Mouse (Mus musculus): ENCODE measurements around the gene Fto. TPM values are rescaled to one million over a fixed set of nuclear protein-coding genes. Genes with fewer than 3 reads are reported as not detected.

The Fto gene
- polyA plus RNA-seq, 1 experiment from 2014 or later, result 176 TPM

GRCm38 (mm10) chr8:91410007-91410406 is 96.7 kb downstream of the Fto start:
- no peak overlapping the region for H3K27ac ChIP-seq
- 82% methylated on average over 12 of the region's 12 CpGs for WGBS
- no peak for ATAC-seq (replicated peaks)

DNA sequence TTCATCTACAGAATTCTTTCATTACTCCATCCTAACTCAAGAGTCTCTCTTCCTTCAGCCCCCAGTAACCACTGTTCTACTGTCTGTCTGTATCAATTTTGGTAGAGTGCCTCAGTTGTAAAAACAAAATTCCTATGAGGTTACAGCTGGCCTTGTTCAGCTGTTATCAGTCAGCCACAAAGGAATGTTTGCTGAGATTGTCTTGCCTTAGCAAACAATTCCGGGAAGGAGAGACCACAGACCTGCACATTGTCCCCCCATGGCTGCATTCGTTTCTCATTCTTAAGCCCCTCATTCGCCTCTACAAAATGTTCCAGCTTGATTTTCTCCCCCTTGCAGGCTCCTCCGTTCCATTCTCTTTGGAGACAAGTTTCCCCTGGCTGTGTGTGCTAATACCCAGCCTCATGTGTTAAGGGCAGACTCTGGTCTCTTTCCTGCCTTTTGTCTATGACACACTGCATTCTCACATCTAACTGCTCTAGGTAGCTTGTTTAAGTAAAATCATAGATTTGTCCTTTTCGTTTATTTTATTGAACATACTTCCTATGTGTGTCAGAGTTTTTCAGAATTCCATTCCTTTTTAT is 111.3 kb downstream of the Fto start:
- WGBS, result 88% methylated on average over 5 of the region's 5 CpGs
- no peaks in the 10 kb centered on the region for H3K27me3 ChIP-seq (replicated peaks)
- H3K4me1 ChIP-seq, result no peaks in the 10 kb centered on the region
- no peak overlapping the region for H3K27ac ChIP-seq
- H3K4me3 ChIP-seq, result no peak overlapping the region
- no peak for ATAC-seq (replicated peaks)
- no peaks in the 10 kb centered on the region for H3K36me3 ChIP-seq (replicated peaks)
- H3K9ac ChIP-seq, result no peak overlapping the region
- H3K9me3 ChIP-seq, result no peaks in the 10 kb centered on the region
- H3K4me2 ChIP-seq, result no peak overlapping the region

More at GRCm38 (mm10) chr8:91410007-91410406, 96.7 kb downstream of the Fto start:
- no peaks in the 10 kb centered on the region for H3K36me3 ChIP-seq (replicated peaks)
- peaks cover 8% of the 10 kb centered on the region for H3K4me1 ChIP-seq
- no peak overlapping the region for H3K4me2 ChIP-seq
- H3K9me3 ChIP-seq, result no peaks in the 10 kb centered on the region
- no peak overlapping the region for H3K9ac ChIP-seq
- H3K4me3 ChIP-seq, result no peak overlapping the region
- H3K27me3 ChIP-seq (replicated peaks), result no peaks in the 10 kb centered on the region

- Histone ChIP-seq H3K9me3 (no peaks in the 10 kb centered on the region), H3K9ac (no peak overlapping the region), H3K4me1 (no peaks in the 10 kb centered on the region), H3K4me3 (no peak overlapping the region), H3K27me3 (replicated peaks) (no peaks in the 10 kb centered on the region), H3K36me3 (replicated peaks) (no peaks in the 10 kb centered on the region), H3K4me2 (no peak overlapping the region), H3K27ac (no peak overlapping the region)
- 82% methylated on average over 10 of the region's 10 CpGs for WGBS
- ATAC-seq (replicated peaks), result no peak
Measured at GRCm38 (mm10) chr8:91425251-91425866, 112.0 kb downstream of the Fto start.

- WGBS, result 77% methylated on average over 1 of the region's 1 CpGs
Measured at GRCm38 (mm10) chr8:91426496-91426895, 113.2 kb downstream of the Fto start.

DNA sequence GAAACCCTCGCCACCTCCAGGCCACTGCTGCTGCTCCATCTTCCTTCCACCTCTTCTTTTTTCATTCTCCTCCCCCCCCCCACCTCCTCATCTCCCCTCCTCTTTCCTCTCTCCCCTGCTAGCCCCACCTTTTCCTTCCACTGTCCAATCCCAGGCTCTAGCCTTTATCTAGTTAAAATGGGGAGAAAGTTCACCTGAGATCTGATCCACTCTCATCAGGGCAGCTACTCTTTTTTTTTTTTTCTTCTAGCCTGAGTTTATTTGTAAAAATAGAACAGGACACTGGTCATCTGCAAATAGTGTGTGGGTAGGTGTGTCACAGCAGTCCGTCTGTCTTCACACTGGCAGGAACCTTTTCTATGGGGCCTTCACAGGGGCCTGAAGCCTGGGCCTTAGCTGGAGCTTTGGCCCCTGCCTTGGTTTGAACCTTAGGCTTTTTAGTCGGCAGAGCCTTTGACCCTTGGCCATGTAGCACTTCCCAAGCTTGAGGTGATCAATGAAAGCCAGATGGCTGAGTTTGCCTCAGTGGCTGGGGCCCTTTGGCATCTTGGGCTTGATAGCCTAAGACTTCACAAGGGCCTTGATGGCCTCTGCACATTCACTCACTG is 117.1 kb downstream of the Fto start:
- Histone ChIP-seq H3K27ac (no peak overlapping the region), H3K4me1 (no peaks in the 10 kb centered on the region), H3K9me3 (no peaks in the 10 kb centered on the region), H3K4me3 (no peak overlapping the region), H3K27me3 (replicated peaks) (no peaks in the 10 kb centered on the region), H3K36me3 (replicated peaks) (no peaks in the 10 kb centered on the region), H3K9ac (no peak overlapping the region), H3K4me2 (no peak overlapping the region)
- ATAC-seq (replicated peaks), result no peak
- WGBS, result 95% methylated on average over 3 of the region's 3 CpGs

More at GRCm38 (mm10) chr8:91426496-91426895, 113.2 kb downstream of the Fto start:
- no peak overlapping the region for H3K9ac ChIP-seq
- no peaks in the 10 kb centered on the region for H3K27me3 ChIP-seq (replicated peaks)
- no peaks in the 10 kb centered on the region for H3K9me3 ChIP-seq
- no peak overlapping the region for H3K4me2 ChIP-seq
- ATAC-seq (replicated peaks), result no peak
- no peak overlapping the region for H3K27ac ChIP-seq
- no peaks in the 10 kb centered on the region for H3K36me3 ChIP-seq (replicated peaks)
- H3K4me1 ChIP-seq, result no peaks in the 10 kb centered on the region
- no peak overlapping the region for H3K4me3 ChIP-seq

- Histone ChIP-seq H3K9me3 (no peaks in the 10 kb centered on the region), H3K4me3 (no peak overlapping the region), H3K9ac (no peak overlapping the region), H3K27ac (no peak overlapping the region), H3K4me2 (no peak overlapping the region), H3K4me1 (no peaks in the 10 kb centered on the region), H3K36me3 (replicated peaks) (no peaks in the 10 kb centered on the region), H3K27me3 (replicated peaks) (no peaks in the 10 kb centered on the region)
- ATAC-seq (replicated peaks), result no peak
- WGBS, result 98% methylated on average over 15 of the region's 15 CpGs
Measured at GRCm38 (mm10) chr8:91436036-91436435, 122.7 kb downstream of the Fto start.

- Histone ChIP-seq H3K9ac (no peak overlapping the region), H3K9me3 (no peaks in the 10 kb centered on the region), H3K36me3 (replicated peaks) (no peaks in the 10 kb centered on the region), H3K27me3 (replicated peaks) (no peaks in the 10 kb centered on the region), H3K4me1 (no peaks in the 10 kb centered on the region), H3K4me2 (no peak overlapping the region), H3K4me3 (no peak overlapping the region), H3K27ac (no peak overlapping the region)
- WGBS, result 80% methylated on average over 4 of the region's 4 CpGs
- no peak for ATAC-seq (replicated peaks)
Measured at GRCm38 (mm10) chr8:91443911-91444310, 130.6 kb downstream of the Fto start.

DNA sequence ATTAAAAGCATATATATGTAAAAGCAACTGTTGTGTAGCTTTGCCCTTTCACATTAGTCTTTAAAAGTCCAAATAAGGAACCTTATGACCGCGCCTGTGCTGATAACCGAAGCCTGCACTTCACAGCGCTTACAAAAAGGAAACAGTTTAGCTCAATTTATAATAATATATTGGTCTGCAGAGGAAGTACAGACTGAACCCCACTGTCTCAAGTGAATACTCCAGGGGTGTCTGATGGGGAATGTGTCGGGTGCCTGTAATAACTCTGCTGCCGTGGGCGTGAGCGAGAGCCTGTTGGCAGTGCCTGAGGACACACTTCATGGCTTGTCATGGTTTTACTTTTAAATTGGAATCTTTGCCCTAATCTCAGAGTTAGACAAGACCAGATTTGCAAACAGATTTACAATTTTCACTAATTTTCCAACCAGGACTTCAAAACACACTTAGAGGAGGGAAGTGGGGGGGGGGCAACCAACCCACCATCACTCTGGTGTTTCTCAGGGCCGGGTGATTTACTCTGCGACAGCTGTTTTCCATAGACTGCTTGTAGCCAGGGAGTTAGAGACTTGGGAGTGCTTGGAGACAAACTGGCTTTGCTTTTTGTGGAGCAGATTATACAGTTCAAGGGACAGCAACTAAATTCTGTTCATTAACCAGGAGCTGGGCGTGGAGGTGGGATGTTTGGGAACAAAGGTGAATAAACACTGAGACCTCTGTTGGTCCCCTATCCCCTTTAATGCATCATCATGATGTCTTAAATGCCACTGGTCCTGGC is 131.5 kb downstream of the Fto start:
- WGBS, result 73% methylated on average over 11 of the region's 11 CpGs
- H3K27me3 ChIP-seq (replicated peaks), result no peaks in the 10 kb centered on the region
- no peak for ATAC-seq (replicated peaks)
- no peak overlapping the region for H3K4me3 ChIP-seq
- H3K9ac ChIP-seq, result no peak overlapping the region
- no peaks in the 10 kb centered on the region for H3K9me3 ChIP-seq
- no peaks in the 10 kb centered on the region for H3K36me3 ChIP-seq (replicated peaks)
- H3K4me1 ChIP-seq, result no peaks in the 10 kb centered on the region
- no peak overlapping the region for H3K4me2 ChIP-seq
- H3K27ac ChIP-seq, result no peak overlapping the region

DNA sequence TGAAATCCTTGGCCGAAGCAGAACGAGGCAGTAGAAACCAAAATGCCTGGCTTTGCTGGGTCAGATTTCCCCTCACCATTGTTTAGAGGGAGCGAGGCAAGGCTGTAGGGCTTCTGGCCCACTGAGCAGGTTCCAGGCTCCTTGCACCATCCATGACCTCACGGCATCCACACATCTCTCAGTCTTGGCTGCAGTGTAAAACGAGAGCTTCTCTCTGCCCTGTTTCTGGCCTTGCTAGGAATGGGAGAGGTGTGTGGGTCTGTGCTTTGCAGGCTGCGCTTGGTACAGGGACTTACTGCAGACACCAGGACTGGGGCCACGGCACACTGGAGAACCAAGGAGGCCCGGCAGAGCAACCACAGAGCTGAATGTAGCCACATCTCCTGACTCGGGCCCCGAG is 132.2 kb downstream of the Fto start:
- no peak overlapping the region for H3K4me2 ChIP-seq
- 81% methylated on average over 10 of the region's 10 CpGs for WGBS

DNA sequence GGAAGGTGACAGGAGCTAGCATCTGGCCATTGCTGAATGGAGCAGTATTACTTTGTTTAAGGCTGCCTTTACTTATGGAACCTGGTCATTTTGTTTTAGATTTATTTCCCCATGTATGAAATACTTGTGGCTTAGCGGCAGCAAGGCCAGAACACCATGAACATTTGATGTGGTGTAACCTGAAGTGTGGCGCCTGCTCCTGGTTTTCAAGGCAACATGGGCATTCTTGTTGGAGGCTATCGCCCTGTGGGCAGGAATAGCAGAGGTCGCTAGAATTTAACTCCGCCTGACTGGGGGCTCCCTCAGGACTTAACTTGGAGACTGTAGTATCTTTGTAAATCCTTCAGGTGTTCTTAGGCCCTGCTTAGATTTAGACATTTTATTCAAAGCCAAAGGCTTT is 132.7 kb downstream of the Fto start:
- Histone ChIP-seq H3K9ac (no peak overlapping the region), H3K27me3 (replicated peaks) (no peaks in the 10 kb centered on the region), H3K27ac (no peak overlapping the region), H3K4me1 (no peaks in the 10 kb centered on the region), H3K9me3 (no peaks in the 10 kb centered on the region), H3K36me3 (replicated peaks) (no peaks in the 10 kb centered on the region), H3K4me3 (no peak overlapping the region), H3K4me2 (no peak overlapping the region)
- WGBS, result 91% methylated on average over 5 of the region's 5 CpGs
- ATAC-seq (replicated peaks), result no peak

More for the DNA sequence above, 132.2 kb downstream of the Fto start:
- H3K9me3 ChIP-seq, result no peaks in the 10 kb centered on the region
- no peak overlapping the region for H3K4me3 ChIP-seq
- H3K4me1 ChIP-seq, result no peaks in the 10 kb centered on the region
- no peak for ATAC-seq (replicated peaks)
- H3K27ac ChIP-seq, result no peak overlapping the region
- H3K9ac ChIP-seq, result no peak overlapping the region
- no peaks in the 10 kb centered on the region for H3K36me3 ChIP-seq (replicated peaks)
- H3K27me3 ChIP-seq (replicated peaks), result no peaks in the 10 kb centered on the region

GRCm38 (mm10) chr8:91448667-91449329 is 135.5 kb downstream of the Fto start:
- H3K9me3 ChIP-seq, result no peaks in the 10 kb centered on the region
- no peak overlapping the region for H3K4me2 ChIP-seq
- no peaks in the 10 kb centered on the region for H3K4me1 ChIP-seq
- WGBS, result 87% methylated on average over 7 of the region's 7 CpGs
- H3K27me3 ChIP-seq (replicated peaks), result no peaks in the 10 kb centered on the region
- H3K9ac ChIP-seq, result no peak overlapping the region
- H3K27ac ChIP-seq, result no peak overlapping the region
- no peaks in the 10 kb centered on the region for H3K36me3 ChIP-seq (replicated peaks)
- no peak for ATAC-seq (replicated peaks)
- H3K4me3 ChIP-seq, result no peak overlapping the region

DNA sequence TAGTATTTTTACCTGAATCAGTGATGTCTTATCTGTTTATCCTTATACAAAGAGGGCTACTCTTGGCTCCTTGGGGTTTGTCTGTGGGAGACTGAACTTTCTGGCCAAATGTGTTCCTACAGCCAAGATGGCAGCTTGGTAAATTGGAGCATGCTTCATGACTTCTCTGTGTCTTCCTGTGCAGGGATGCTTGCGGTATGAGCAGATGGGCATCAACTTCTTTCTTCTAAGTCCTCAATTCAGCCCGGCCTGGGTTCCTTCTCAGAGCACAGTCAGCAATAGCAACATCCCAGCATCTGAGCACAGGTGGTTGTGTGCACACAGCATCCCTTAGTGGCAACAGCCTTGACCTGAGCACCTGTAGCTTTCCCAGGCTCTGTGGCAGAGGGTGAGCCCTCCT is 141.6 kb downstream of the Fto start:
- H3K27me3 ChIP-seq (replicated peaks), result no peaks in the 10 kb centered on the region
- no peaks in the 10 kb centered on the region for H3K36me3 ChIP-seq (replicated peaks)
- no peak overlapping the region for H3K4me2 ChIP-seq
- ATAC-seq (replicated peaks), result no peak
- H3K9ac ChIP-seq, result no peak overlapping the region
- WGBS, result 93% methylated on average over 2 of the region's 2 CpGs
- no peaks in the 10 kb centered on the region for H3K4me1 ChIP-seq
- no peak overlapping the region for H3K4me3 ChIP-seq
- no peak overlapping the region for H3K27ac ChIP-seq
- H3K9me3 ChIP-seq, result no peaks in the 10 kb centered on the region

Measured in midbrain, embryonic 15.5 days (tissue).